Mouse (Mus musculus) stomach, postnatal 0 days (tissue): ENCODE results near the gene Ano1.

Source experiments
- CTCF ChIP-seq: IDR thresholded peaks from 2 replicates; pipeline ENCODE4 v1.5.1; 2016; ENCODE audit warnings: antibody characterized with exemption, low read depth, mild to moderate bottlenecking, moderate library complexity
- EP300 ChIP-seq: optimal IDR thresholded peaks from 2 replicates; pipeline ENCODE3; 2016; ENCODE audit warnings: antibody characterized with exemption

- TF ChIP-seq CTCF, result peak; percentile 53
- TF ChIP-seq EP300, result no peak
Observed at GRCm38 (mm10) chr7:144789601-144790556, 38.1 kb upstream of the Ano1 start.
